Mouse (Mus musculus) inflammation-experienced regulatory T-cells (primary cell): ENCODE measurements around the gene Vps52. TPM values are rescaled to one million over a fixed set of nuclear protein-coding genes. Genes with fewer than 3 reads are reported as not detected.

Experiments used
- polyA plus RNA-seq, 2 experiments: library from polyadenylated mRNA; unstranded; fragments of 100-300 nt; shearing (Covaris generic); gene quantifications; one replicate each; pipeline ENCODE4 v1.2.1; 2017

Vps52 gene
- 10 to 100 TPM; 69.7 to 81.8 TPM for polyA plus RNA-seq

DNA sequence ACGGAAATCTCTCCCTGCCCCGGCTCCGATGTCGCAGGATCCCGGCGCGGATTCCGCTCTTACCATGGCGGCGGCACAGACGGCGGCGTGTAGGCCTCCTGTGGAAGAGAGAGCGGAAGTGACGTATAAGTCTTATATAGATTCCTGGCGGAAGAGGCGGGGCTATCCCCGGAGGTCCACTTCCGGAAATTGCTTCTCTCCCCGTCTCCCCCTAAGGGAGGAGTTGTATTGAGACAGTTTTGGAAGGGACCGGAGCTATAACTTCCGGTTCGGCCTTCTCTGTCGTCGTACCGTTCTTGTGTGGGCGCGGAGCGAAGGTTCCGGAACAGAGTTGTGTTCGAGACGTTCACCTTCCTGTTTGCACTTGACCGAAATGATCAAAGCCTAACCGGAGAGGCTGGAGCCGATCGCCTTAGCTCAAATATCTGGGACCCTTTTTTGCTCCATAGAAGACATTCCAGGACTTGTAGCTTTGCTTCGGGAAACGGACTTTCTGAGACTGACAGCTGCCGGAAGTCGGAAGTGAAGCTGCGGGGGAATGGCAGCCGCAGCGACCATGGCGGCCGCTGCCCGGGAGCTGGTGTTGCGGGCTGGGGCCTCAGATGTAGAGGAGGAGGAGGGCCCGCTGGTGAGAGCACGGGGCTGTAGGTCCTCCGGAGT is at the start of gene Vps52, which contains the start of gene Rps18:
Vps52 (plus strand) TSS at position 258 of the 660 bp plus-strand sequence.
Rps18 (minus strand) TSS at position 447 of the 660 bp plus-strand sequence.

DNA sequence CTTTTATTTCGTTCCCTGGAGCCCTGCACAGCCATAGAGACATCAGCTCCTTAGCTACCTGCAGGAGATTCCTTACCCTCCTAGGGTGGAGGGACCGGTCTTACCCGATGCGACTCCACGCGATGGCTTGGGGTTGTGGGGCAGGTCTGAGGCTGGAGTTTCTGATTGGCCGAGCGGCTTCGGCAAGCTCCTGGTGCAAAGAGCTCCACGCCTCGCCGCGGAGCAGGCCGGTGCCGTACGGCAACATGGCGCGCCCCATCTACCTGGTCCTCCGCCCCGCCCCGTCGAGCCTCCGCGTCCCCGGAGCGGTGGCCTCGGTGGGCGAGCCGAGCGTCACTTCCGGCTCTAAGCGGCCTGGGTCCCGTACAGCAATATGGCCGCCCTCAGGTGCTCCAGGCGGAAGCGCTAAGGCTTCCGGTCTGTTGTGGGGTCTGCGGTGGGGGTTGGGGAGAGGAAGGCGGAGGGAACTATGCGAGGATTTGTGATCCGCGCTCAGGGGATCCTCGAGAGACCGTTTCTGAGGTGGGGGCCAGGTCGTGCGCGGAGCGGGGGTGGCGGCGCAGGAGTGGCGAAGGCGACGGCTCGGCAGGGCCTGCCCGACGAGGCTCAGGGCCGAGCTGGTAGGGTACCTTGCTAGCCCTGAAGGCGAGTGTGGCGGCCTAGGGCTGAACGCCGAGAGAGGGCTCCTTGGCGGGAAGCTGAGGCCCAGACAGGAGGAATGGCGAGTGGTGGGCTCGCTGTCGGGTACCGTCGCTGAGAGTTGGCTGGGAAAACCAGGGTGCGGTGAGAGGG is 46.3 kb upstream of the Vps52 start, which contains the start of gene Daxx:
Daxx (plus strand) TSS at position 338 of the 792 bp plus-strand sequence.

DNA sequence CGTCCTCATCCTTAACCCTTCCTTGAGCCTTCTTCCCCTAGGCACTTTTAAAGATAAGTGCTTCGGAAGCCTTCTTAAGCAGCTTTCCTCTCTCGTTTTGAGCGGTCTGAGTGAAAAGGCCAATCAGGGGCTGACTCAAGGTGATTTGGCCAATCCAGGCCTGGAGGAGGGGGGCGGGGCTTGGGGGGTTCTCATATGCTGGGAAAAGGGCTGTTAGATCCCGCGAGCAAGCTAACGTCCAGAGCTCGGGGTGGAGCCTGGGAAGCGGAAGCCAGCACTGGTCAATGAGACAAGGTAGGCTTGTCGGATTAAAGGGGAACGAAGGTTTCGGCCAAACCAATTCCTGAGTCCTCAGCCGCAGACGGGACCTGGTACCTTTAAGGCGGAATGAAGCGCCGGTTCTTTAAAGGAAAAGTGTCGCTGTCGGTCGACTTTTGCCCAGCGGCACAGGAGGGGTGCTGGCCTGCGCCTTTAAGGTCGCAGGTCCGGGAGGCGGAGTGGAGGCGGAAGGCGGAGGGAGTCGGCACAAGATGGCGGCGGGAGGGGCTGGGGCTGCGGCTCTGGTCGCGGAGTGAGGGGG is 39.9 kb upstream of the Vps52 start, which contains the start of the genes Tapbp and Zbtb22:
Tapbp (plus strand) TSS at position 229 of the 580 bp plus-strand sequence.
Zbtb22 (plus strand) TSS at position 234 of the 580 bp plus-strand sequence.

DNA sequence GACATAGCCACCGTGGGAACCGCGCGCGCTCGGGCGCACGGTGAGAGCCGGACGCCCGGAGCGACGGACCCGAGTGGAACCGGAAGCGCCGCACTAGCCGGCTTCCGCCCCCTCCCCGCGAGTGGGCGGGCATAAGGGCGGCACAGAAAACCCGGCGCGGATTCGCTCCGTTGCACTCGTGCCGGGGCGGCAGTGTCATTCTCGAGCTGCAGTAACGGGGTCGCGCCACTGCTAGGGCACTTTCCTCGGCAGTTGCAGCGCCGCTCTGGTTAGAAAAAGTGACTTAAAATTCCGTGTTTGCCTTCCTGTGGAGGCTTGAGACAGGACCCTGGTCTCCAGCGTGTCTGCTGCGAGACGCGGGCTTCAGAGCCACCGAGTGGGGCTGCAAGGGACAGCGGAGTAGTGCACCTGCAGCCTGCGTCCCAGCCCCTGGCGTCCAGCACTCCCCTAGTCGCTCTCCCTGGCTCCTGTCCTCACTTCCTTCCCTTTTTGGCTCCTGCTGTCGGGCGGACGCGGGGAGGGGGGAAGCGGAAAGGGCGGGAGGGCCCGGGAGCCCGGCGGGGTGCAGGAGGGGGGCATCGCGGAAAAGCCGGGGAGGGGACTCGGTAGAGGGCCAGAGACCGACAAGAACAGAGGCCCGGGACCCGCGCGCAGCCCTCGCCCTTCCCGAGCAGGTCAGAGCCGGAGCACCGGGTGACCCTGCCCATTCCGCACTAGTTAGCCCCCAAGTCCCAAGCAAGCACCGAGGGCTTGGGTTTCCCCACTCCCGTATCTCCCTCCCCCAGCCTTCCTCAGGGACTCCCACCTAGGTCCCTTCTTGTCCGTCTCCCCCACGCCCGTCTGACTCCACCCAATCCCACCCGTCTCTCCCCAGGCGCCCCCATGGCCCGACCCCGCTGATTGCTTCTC is 26.0 kb upstream of the Vps52 start, which contains the start of gene Rgl2:
Rgl2 (plus strand) TSS at position 173 of the 909 bp plus-strand sequence.

DNA sequence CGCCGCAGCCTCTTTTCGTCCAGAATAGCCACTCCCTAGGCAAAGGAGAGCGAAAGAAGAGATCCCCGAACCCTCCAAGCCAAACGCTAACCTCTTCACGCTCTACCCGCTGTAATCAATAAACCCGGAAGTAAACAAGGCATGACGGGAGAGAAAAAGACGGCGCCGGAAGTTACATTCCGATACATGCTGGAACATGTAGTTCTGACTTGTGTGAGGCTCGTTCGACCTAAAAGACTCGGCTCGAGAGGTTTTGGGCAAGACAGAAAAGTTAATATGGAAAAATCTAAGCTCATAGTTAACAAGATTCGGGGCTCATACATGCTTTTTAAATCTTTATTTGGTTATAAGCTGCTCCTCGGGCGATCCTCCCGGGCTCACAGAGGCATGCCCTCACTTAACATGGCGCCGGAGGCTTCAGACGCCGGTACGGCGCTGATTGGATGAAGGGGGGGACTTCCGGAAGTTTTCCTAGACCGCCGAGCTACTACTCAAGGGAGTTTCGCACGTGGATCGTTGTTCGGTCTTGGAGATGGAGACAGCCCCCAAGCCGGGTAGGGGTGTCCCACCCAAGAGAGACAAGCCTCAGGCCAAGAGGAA is 15.3 kb upstream of the Vps52 start, which contains the start of the genes Pfdn6 and Wdr46:
Pfdn6 (minus strand) TSS at position 138 of the 600 bp plus-strand sequence.
Wdr46 (plus strand) TSS at position 455 of the 600 bp plus-strand sequence.

DNA sequence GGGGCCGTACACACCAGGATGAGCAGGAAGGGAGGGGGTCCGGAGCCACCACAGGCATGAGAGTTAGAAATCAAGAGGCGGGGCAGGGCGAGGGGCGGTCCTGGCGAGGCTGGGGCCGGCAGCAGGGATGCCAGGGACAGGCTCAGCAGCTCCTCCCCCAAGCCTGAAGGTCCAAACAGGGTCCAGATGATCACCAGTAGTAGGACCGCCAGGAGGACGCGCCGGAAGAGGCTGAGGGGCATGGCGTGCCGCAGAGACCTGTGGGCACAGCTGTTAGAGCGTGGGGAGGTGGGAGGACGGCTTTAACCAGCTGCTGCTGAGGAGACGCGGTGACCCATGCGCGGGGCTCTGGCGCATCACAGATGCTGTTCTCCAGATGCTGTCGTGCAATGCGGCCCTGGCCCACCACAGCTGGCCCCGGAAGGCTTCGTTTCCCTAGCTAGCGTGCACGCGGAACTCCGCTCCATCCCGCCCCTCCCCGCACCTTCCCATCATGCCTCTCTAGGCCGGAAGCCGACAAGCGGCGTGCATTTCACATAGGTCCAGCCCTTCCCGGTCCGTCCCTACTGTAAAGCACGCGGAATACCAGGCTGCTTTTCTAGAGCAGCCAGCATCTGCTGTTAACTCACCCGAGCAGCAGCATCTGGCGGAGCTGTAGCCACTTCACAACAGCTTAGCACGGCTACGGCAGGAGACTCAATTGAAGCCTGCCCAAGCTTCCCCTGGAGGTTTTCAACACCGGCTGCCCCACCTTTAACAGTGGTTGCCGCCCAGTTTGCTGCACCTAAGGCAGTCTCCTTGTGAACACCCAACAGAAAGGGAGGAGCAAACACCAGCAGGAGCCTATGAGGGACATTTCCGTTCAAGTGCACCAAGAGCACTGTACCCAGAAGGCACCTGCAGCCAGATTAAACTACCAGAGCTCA is 4.3 kb upstream of the Vps52 start, which contains the start of gene B3galt4:
B3galt4 (minus strand) TSS at position 468 of the 926 bp plus-strand sequence.

DNA sequence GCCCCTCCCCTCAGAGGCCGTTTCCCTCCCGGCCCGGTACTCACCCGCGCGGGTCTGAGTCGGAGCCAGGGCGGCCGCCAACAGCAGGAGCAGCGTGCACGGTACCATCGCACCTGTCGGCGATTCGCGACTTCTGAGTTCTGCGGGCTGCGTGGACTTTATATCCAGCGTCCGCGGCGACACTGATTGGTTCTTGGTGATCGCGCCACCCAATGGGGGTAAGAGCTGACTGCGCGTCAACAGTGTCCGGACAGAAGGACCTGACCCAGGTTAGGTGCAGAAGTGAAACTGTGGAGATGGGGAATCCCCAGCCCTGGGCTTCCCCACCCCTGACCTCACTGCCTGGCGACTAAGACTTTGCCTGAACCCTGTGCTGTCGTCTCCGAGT is 44.5 kb downstream of the Vps52 start, which contains the start of gene H2-K1:
H2-K1 (minus strand) TSS at position 198 of the 388 bp plus-strand sequence.

Other genes with a start within 250 kb of the Vps52 start
- 100 to 1,000 TPM in 1 of 2 experiments, 10 to 100 TPM in 1; 96.3 to 115 TPM for gene March2, start 237.1 kb upstream of the Vps52 start, polyA plus RNA-seq
- 100 to 1,000 TPM; 270 to 275 TPM for gene Rab11b, start 195.3 kb upstream of the Vps52 start, polyA plus RNA-seq
- 1 to 10 TPM; 3.2 to 7.7 TPM for gene Angptl4, start 174.0 kb upstream of the Vps52 start, polyA plus RNA-seq
- 10 to 100 TPM in 1 of 2 experiments, 1 to 10 TPM in 1; 6.9 to 16.4 TPM for gene Kank3, start 145.3 kb upstream of the Vps52 start, polyA plus RNA-seq
- gene Rps28, start 131.2 kb upstream of the Vps52 start, polyA plus RNA-seq = 100 to 1,000 TPM; 768 to 791 TPM
- 100 to 1,000 TPM; 295 to 298 TPM for gene Ndufa7, start 131.2 kb upstream of the Vps52 start, polyA plus RNA-seq
- 10 to 100 TPM; 12.7 to 26.5 TPM for gene Cd320, start 112.7 kb upstream of the Vps52 start, polyA plus RNA-seq
- not detected for gene Gm7029, start 82.0 kb upstream of the Vps52 start, polyA plus RNA-seq
- 1 to 10 TPM; 5.4 to 5.9 TPM for gene Kifc1, start 65.2 kb upstream of the Vps52 start, polyA plus RNA-seq
- gene Platr17, start 50.7 kb upstream of the Vps52 start, polyA plus RNA-seq = 1 to 10 TPM; 2.7 to 8.0 TPM
- gene Daxx, start 46.4 kb upstream of the Vps52 start, polyA plus RNA-seq = 100 to 1,000 TPM in 1 of 2 experiments, 10 to 100 TPM in 1; 88.4 to 128 TPM
- 100 to 1,000 TPM; 609 to 631 TPM for gene Tapbp, start 39.9 kb upstream of the Vps52 start, polyA plus RNA-seq
- gene Zbtb22, start 39.9 kb upstream of the Vps52 start, polyA plus RNA-seq = 10 to 100 TPM; 19.7 to 30.0 TPM
- gene Rgl2, start 26.3 kb upstream of the Vps52 start, polyA plus RNA-seq = 100 to 1,000 TPM; 129 to 170 TPM
- gene Pfdn6, start 15.5 kb upstream of the Vps52 start, polyA plus RNA-seq = 100 to 1,000 TPM; 132 to 142 TPM
- gene Wdr46, start 15.2 kb upstream of the Vps52 start, polyA plus RNA-seq = 10 to 100 TPM; 59.2 to 75.0 TPM
- gene B3galt4, start 4.3 kb upstream of the Vps52 start, polyA plus RNA-seq = 10 to 100 TPM; 21.9 to 44.0 TPM
- 1,000 to 10,000 TPM; 1,990 to 2,168 TPM for gene Rps18, start 189 bp downstream of the Vps52 start, polyA plus RNA-seq
- gene H2-K1, start 44.5 kb downstream of the Vps52 start, polyA plus RNA-seq = over 10,000 TPM; 12,130 to 12,778 TPM
- 10 to 100 TPM; 35.6 to 38.2 TPM for gene Ring1, start 68.9 kb downstream of the Vps52 start, polyA plus RNA-seq
- gene H2-Ke6, start 72.2 kb downstream of the Vps52 start, polyA plus RNA-seq = 100 to 1,000 TPM; 289 to 375 TPM
- gene Slc39a7, start 75.9 kb downstream of the Vps52 start, polyA plus RNA-seq = 100 to 1,000 TPM in 1 of 2 experiments, 10 to 100 TPM in 1; 96.5 to 149 TPM
- gene Rxrb, start 76.0 kb downstream of the Vps52 start, polyA plus RNA-seq = 10 to 100 TPM; 66.1 to 98.3 TPM
- 1 to 10 TPM in 1 of 2 experiments, under 1 TPM in 1; 0.72 to 3.2 TPM for gene Col11a2, start 83.6 kb downstream of the Vps52 start, polyA plus RNA-seq
- 10 to 100 TPM; 31.7 to 45.1 TPM for gene H2-Oa, start 136.5 kb downstream of the Vps52 start, polyA plus RNA-seq
- gene H2-DMa, start 163.7 kb downstream of the Vps52 start, polyA plus RNA-seq = 100 to 1,000 TPM in 1 of 2 experiments, 10 to 100 TPM in 1; 99.4 to 105 TPM
- gene Brd2, start 166.8 kb downstream of the Vps52 start, polyA plus RNA-seq = 100 to 1,000 TPM; 199 to 255 TPM
- gene H2-DMb2, start 187.5 kb downstream of the Vps52 start, polyA plus RNA-seq = 10 to 100 TPM; 11.6 to 22.4 TPM
- 10 to 100 TPM in 1 of 2 experiments, 1 to 10 TPM in 1; 2.8 to 12.1 TPM for gene H2-DMb1, start 197.3 kb downstream of the Vps52 start, polyA plus RNA-seq
- 100 to 1,000 TPM; 379 to 418 TPM for gene Tap1, start 231.7 kb downstream of the Vps52 start, polyA plus RNA-seq
- gene Psmb9, start 232.0 kb downstream of the Vps52 start, polyA plus RNA-seq = 100 to 1,000 TPM; 443 to 527 TPM
- gene Psmb8, start 241.9 kb downstream of the Vps52 start, polyA plus RNA-seq = 1,000 to 10,000 TPM; 1,068 to 1,232 TPM
- gene Tap2, start 247.7 kb downstream of the Vps52 start, polyA plus RNA-seq = 100 to 1,000 TPM; 330 to 339 TPM